Mouse (Mus musculus) testis, postnatal 10 days (tissue): Measurements from ENCODE around the gene Gfap.

Experiments
- DNase-seq: peaks from one replicate; pipeline ENCODE4 v3.0.0; 2021; ENCODE audit warnings: low spot score

Gfap gene

GRCm38 (mm10) chr11:102900763-102901162 lies at the start of gene Gfap:
Gene Gfap, minus strand, starts transcription at chr11:102900912.
- peak; percentile 92 for DNase-seq

GRCm38 (mm10) chr11:102948043-102948961 lies 47.6 kb upstream of the Gfap start:
- no peak for DNase-seq

- no peak for DNase-seq
Measured at GRCm38 (mm10) chr11:102946992-102947343, 46.3 kb upstream of the Gfap start.

- peak; percentile 88 for DNase-seq
Measured at GRCm38 (mm10) chr11:102946265-102946991, 45.7 kb upstream of the Gfap start, which contains the start of gene C1ql1. Gene C1ql1, minus strand, starts transcription at chr11:102946688.

GRCm38 (mm10) chr11:102945306-102946264 lies 44.9 kb upstream of the Gfap start:
- DNase-seq, result no peak

GRCm38 (mm10) chr11:102941236-102941635 lies 40.5 kb upstream of the Gfap start:
- no peak for DNase-seq

GRCm38 (mm10) chr11:102939024-102939675 lies 38.4 kb upstream of the Gfap start:
- DNase-seq, result no peak

- DNase-seq, result no peak
Measured at GRCm38 (mm10) chr11:102937529-102938182, 36.9 kb upstream of the Gfap start.

- DNase-seq, result no peak
Measured at GRCm38 (mm10) chr11:102936272-102936671, 35.6 kb upstream of the Gfap start.

- no peak for DNase-seq
Measured at GRCm38 (mm10) chr11:102930672-102931071, 30.0 kb upstream of the Gfap start.

GRCm38 (mm10) chr11:102925351-102925717 lies 24.6 kb upstream of the Gfap start:
- peak; percentile 67 for DNase-seq

- DNase-seq, result peak; percentile 95
Measured at GRCm38 (mm10) chr11:102924557-102925350, 24.0 kb upstream of the Gfap start, which contains the start of gene Kif18b. Gene Kif18b, minus strand, starts transcription at chr11:102925124.

GRCm38 (mm10) chr11:102921491-102921890 lies 20.8 kb upstream of the Gfap start:
- no peak for DNase-seq

GRCm38 (mm10) chr11:102918077-102918476 lies 17.4 kb upstream of the Gfap start:
- DNase-seq, result no peak

GRCm38 (mm10) chr11:102915380-102915779 lies 14.7 kb upstream of the Gfap start:
- DNase-seq, result no peak

GRCm38 (mm10) chr11:102911376-102911775 lies 10.7 kb upstream of the Gfap start:
- no peak for DNase-seq

- no peak for DNase-seq
Measured at GRCm38 (mm10) chr11:102903654-102904053, 2.9 kb upstream of the Gfap start.

- no peak for DNase-seq
Measured at GRCm38 (mm10) chr11:102902107-102902506, 1.4 kb upstream of the Gfap start.

- DNase-seq, result no peak
Measured at GRCm38 (mm10) chr11:102901199-102901598, 487 bp upstream of the Gfap start.

- DNase-seq, result no peak
Measured at GRCm38 (mm10) chr11:102898408-102898807, 2.3 kb downstream of the Gfap start.
